Mouse (Mus musculus) liver, embryonic 12.5 days (tissue): ENCODE results near the gene Dusp1. TPM values are rescaled to one million over a fixed set of nuclear protein-coding genes. Genes with fewer than 3 reads are reported as not detected.

ENCODE experiments used
- ATAC-seq: fragments of 200-750 bp; cut with Nextera tagmentation; 2 replicates; pipeline ENCODE4 v1.8.0; 2017; ENCODE audit warnings: moderate number of reproducible peaks, mild to moderate bottlenecking, moderate library complexity
- H3K27ac ChIP-seq: fragments of 300-500 bp; sonication (generic); 2 replicates; pipeline ENCODE4 v1.5.1; 2016; ENCODE audit warnings: mild to moderate bottlenecking
- H3K27me3 ChIP-seq: fragments of 300-500 bp; sonication (generic); replicated peaks from 2 replicates; pipeline ENCODE4 v1.6.1; 2016; ENCODE audit warnings: mild to moderate bottlenecking, moderate library complexity
- H3K36me3 ChIP-seq: fragments of 300-500 bp; sonication (generic); 2 replicates; pipeline ENCODE4 v1.6.1; 2016; ENCODE audit warnings: mild to moderate bottlenecking, moderate library complexity
- H3K4me1 ChIP-seq: fragments of 300-500 bp; sonication (generic); 2 replicates; pipeline ENCODE4 v1.6.1; 2016
- H3K4me2 ChIP-seq: fragments of 300-500 bp; sonication (generic); 2 replicates; pipeline ENCODE4 v1.6.1; 2016; ENCODE audit warnings: mild to moderate bottlenecking, moderate library complexity
- H3K4me3 ChIP-seq: fragments of 300-500 bp; sonication (generic); 2 replicates; pipeline ENCODE4 v1.5.1; 2016; ENCODE audit warnings: mild to moderate bottlenecking, moderate library complexity
- H3K9ac ChIP-seq: fragments of 300-500 bp; sonication (generic); 2 replicates; pipeline ENCODE4 v1.6.1; 2016; ENCODE audit warnings: mild to moderate bottlenecking, moderate library complexity
- H3K9me3 ChIP-seq: fragments of 300-500 bp; sonication (generic); replicated peaks from 2 replicates; pipeline ENCODE4 v1.6.1; 2016; ENCODE audit warnings: mild to moderate bottlenecking, moderate library complexity
- WGBS: fragments of 180-500 bp; shearing (Covaris S2); methylation state at CpG from one replicate; pipeline ENCODE4 v1.1.7; 2016; ENCODE audit not compliant: insufficient replicate concordance; 5-methylcytosine and 5-hydroxymethylcytosine counted together
- polyA plus RNA-seq: library from polyadenylated mRNA; unstranded; fragments of >200 nt; fragmentation: Nextera tagmentation; extraction: Ambion mirVana; gene quantifications from 2 replicates; pipeline ENCODE4 v1.2.1, GENCODE M21; 2016

The Dusp1 gene
- polyA plus RNA-seq, 1 experiment from 2014 or later, result 28.7 TPM

DNA sequence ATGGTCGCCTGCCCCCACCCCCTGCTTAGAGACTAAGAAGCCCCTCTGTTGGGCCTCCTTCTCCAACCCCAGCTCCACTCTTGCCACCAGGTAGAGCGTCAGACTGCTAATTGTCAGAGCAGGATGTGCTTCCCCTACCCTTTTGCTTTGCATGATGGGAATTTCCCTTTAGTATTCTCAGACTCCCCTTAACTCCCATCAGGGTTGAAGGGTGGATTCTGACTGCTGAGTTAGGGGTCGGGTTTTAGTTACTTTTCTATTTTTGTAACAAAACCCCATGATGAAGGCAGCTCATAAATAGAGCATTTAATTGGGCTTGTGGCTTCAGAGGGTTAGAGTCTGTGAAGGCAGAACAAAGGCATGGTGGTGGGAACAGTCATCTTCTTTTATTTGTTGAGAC lies 8.9 kb downstream of the Dusp1 start:
- Histone ChIP-seq H3K4me3 (no peak overlapping the region), H3K27ac (no peak overlapping the region), H3K4me1 (peaks cover 11% of the 10 kb centered on the region), H3K4me2 (no peak overlapping the region), H3K9ac (no peak overlapping the region), H3K9me3 (no peaks in the 10 kb centered on the region), H3K27me3 (peaks cover 64% of the 10 kb centered on the region), H3K36me3 (no peaks in the 10 kb centered on the region)
- no peak for ATAC-seq
- 56% methylated on average over 3 of the region's 3 CpGs for WGBS

DNA sequence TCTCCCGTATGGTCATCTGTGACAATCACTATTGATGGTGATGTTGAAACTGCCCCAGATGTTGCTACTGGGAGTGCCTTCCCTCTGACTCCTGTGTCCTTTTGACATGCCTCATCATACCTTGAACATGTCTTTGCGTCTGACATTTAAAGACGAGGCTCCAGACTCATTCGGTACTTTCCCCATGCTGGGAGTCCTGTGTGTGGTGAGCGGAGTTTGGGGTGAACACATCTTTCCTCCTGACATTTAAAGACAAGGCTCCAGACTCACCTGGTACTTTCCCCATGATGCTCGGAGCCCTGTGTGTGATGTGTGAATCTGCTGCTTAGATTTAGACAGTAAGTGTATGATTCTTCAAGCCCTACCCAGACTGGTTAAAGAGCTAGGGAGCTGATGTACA lies 10.8 kb downstream of the Dusp1 start:
- WGBS, result 76% methylated on average over 6 of the region's 6 CpGs
- Histone ChIP-seq H3K4me3 (no peak overlapping the region), H3K9me3 (no peaks in the 10 kb centered on the region), H3K4me2 (no peak overlapping the region), H3K27ac (no peak overlapping the region), H3K9ac (no peak overlapping the region), H3K36me3 (no peaks in the 10 kb centered on the region), H3K27me3 (peaks cover 64% of the 10 kb centered on the region), H3K4me1 (peaks cover 18% of the 10 kb centered on the region)
- no peak for ATAC-seq

DNA sequence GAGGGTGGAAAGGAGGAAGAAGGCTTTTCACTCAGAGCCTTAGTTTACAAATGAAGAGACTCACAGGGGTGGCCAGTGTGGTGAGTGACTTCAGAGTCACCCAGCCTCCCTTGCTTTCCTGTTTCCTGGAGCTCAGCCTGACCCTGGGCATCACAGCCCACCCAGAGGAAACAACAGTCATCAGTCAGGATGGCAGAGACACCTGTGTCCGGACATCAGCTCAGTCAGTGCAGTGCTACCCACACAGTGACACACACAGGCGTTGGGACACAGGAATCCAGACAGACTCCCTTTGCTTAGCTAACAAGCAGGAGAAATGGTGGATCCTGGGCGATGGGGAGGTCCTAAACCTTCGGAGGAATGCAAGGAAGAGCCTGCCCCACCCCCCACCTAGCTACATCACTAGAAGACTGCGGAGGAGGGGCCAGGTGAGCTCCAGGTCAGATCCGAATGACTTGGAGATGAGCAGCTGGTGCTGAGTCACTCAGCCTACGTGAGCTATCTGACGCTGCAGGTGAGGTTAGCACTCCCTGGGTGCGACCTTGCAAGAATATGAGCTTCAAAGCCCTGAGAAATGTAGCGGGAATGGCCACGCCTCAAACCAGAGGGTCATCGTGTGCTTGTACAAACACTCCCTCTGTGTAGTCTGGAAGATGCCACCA lies 12.6 kb downstream of the Dusp1 start:
- Histone ChIP-seq H3K9me3 (no peaks in the 10 kb centered on the region), H3K27ac (no peak overlapping the region), H3K4me2 (no peak overlapping the region), H3K9ac (no peak overlapping the region), H3K4me1 (peaks cover 25% of the 10 kb centered on the region), H3K27me3 (peaks cover 64% of the 10 kb centered on the region), H3K4me3 (no peak overlapping the region), H3K36me3 (no peaks in the 10 kb centered on the region)
- no peak for ATAC-seq
- WGBS, result 16% methylated on average over 12 of the region's 12 CpGs

DNA sequence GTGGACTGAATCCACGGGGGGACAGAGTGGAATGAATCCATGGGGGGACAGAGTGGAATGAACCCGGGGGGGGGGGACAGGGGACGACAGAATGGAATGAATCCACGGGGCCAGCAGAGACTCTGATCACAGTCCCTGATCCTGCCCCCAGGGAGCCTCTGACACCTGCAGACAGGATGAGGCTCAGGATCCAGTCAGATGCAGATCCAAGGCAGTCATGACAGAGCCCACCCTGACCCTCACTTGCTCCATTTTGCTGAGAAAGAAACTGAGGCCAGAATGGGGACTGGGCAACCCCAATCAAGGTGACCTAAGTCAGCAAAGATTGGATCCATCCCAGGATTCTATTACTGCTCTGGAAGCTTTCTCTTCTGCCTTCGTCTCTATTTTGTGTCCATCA lies 13.4 kb downstream of the Dusp1 start:
- H3K4me3 ChIP-seq, result no peak overlapping the region
- H3K27ac ChIP-seq, result no peak overlapping the region
- H3K9ac ChIP-seq, result no peak overlapping the region
- H3K4me1 ChIP-seq, result peaks cover 27% of the 10 kb centered on the region
- H3K36me3 ChIP-seq, result no peaks in the 10 kb centered on the region
- ATAC-seq, result no peak
- H3K27me3 ChIP-seq, result peaks cover 64% of the 10 kb centered on the region
- WGBS, result 7% methylated on average over 5 of the region's 5 CpGs
- no peaks in the 10 kb centered on the region for H3K9me3 ChIP-seq
- H3K4me2 ChIP-seq, result no peak overlapping the region

DNA sequence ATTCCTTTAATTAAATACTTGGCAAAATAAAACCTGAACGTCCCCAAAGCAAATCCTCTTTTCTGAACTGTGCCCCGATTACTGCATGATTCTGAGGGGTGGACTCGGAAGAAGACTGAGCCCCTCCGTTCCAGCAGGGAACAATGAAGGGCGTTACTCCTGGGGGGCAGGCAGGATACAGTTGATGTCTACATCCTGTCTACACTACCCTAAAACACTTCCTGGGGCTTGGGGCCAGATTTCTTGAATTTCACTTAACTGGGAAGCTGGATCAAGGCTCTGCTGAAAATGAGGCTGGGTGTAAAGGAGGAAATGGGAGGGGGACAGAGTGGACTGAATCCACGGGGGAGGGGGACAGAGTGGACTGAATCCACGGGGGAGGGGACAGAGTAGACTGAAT lies 14.2 kb downstream of the Dusp1 start:
- H3K9me3 ChIP-seq, result no peaks in the 10 kb centered on the region
- no peaks in the 10 kb centered on the region for H3K36me3 ChIP-seq
- WGBS, result 29% methylated on average over 7 of the region's 7 CpGs
- no peak overlapping the region for H3K4me3 ChIP-seq
- no peak overlapping the region for H3K4me2 ChIP-seq
- H3K9ac ChIP-seq, result no peak overlapping the region
- peaks cover 61% of the 10 kb centered on the region for H3K27me3 ChIP-seq
- no peak for ATAC-seq
- peaks cover 27% of the 10 kb centered on the region for H3K4me1 ChIP-seq
- H3K27ac ChIP-seq, result peak overlapping the region; percentile 51; the same call in 1 of the 2 replicates

DNA sequence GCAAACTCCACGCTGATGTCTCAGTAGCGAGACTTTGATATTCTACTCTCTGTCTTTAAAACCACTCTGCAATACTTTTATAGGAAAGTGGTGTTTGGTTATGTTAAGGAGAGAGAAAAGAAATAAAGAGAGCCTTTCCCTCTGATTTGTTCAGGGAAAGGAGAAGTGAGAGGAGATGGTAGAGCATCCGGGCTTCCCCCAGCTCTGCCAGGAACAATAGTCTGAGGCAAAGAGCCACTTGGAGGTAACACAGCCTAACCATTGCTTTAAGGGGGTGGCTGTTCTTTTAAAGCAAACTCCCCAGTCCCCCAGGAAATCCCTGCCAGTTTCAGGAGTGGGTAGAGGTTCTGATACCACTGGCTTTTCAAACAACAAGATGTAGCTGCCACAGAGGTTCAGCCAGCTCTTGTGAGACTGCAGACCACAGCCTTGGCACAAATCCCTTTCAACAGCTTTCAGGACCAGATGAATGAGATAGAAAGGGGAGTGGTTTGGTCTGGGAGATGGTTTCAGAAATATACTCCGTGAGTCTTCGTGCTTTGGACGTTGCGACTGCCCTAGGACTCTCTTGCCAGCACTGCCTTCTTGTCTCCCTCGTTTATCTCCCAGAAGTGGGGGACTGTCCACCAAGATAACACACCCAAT lies 17.5 kb downstream of the Dusp1 start:
- Histone ChIP-seq H3K4me1 (peaks cover 24% of the 10 kb centered on the region), H3K27ac (no peak overlapping the region), H3K9ac (peak overlapping the region; percentile 12; the same call in 1 of the 2 replicates), H3K4me2 (no peak overlapping the region), H3K9me3 (no peaks in the 10 kb centered on the region), H3K4me3 (no peak overlapping the region), H3K27me3 (peaks cover 39% of the 10 kb centered on the region), H3K36me3 (no peaks in the 10 kb centered on the region)
- WGBS, result 48% methylated on average over 8 of the region's 8 CpGs
- ATAC-seq, result no peak

DNA sequence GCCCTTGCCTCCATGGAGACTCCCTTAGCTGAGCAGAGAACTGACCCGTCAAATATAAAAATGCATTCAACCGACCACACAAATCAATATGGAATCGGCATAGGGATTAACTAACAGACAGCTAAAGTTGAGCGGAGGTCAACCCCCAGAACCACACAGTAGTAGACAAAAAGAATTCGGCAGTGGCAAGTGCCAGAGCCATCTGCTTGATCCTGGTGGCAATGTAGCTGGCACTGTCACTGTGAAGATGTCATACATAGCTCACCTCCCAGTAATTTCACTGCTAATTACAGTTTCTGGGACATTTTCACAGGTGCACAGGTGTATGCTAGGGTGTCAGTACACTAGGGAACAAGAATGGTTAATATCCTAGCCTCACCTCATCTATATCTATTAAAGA lies 21.8 kb downstream of the Dusp1 start:
- H3K36me3 ChIP-seq, result no peaks in the 10 kb centered on the region
- H3K9me3 ChIP-seq, result no peaks in the 10 kb centered on the region
- no peak overlapping the region for H3K9ac ChIP-seq
- 76% methylated on average over 5 of the region's 5 CpGs for WGBS
- ATAC-seq, result no peak
- H3K27ac ChIP-seq, result no peak overlapping the region
- H3K4me2 ChIP-seq, result no peak overlapping the region
- H3K4me1 ChIP-seq, result peaks cover 40% of the 10 kb centered on the region
- peaks cover 16% of the 10 kb centered on the region for H3K27me3 ChIP-seq
- no peak overlapping the region for H3K4me3 ChIP-seq

DNA sequence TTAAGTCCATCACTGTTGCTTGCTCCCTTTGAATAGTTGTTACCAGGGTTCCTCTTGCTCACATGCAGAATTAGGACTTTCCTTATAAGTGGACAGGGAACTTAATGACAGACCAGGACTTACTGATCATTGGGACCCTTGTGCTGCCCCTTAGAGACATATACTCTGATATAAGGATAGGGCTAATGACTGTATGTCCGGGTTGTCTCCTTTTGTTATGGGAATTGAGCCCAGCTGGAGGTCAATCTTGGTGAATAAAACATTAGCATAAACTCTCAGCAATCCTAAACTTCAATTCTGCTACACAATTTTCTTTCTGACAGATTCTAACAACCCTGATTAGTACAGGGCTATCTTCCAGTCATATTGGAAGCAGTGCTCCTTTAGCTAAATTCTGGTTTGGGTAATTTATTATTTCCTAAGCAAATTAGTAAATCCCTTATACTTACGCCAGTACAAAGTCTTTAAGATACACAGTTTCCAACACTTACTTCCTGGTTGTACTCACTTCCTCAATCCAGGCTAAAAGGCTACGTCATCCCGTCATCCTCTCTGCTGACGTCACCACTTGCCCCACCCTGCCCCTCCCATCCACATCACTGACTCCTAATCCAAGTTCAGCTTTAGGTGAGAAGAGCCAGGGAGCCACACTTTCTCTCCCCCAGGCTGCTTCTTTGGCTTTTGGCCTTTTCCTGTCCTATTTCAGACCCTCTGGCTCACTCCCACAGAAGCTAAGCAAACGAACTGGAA lies 24.0 kb downstream of the Dusp1 start:
- peak; percentile 71 for ATAC-seq
- H3K9ac ChIP-seq, result 0 out of 2 replicates have a peak overlapping the region, but pooled peaks have one; percentile 25
- H3K4me2 ChIP-seq, result peak overlapping the region; percentile 48

DNA sequence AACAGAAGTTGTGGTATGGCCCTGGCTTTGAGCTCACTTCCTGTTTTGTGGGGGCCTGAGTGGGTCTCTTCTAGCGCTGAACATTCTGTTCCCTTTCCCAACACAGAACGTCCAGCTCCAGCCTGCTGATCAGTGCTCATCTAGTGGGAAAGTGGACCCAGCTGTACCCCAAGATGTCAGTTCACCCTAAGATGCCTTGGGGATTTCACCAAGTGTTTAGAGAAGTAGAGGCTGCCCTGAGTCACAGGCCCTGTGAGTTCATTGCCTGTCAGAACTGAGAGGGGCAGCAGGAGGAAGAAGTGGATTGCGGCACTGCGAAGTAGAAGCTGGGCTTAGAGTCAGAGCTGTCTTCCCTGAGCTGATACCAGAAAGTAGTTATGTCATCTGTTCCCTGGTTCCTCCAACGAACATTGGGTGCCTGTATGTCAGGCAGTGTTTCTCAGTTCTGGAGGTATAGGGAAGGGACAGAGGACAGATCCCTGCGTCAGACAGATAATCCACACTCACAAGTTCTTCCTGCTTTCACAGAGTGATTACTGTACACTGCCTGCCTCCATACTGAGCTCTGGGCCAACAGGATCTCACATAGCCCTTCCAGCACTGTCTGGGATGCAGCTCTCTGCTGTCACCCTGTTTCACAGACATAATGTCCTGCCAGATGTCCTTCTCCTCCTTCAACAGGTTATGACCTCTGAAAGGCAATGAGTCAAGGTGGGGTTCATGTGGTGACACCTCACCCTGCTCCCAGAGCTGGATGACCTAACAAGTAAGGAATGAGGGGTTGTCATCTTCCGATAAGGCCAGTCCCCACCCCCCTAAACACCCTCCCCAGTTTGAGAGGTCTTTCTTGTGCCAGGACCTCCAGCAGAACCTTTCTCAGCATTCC lies 26.4 kb downstream of the Dusp1 start:
- no peaks in the 10 kb centered on the region for H3K36me3 ChIP-seq
- peaks cover 61% of the 10 kb centered on the region for H3K4me1 ChIP-seq
- peak overlapping the region; percentile 58 for H3K9ac ChIP-seq
- H3K9me3 ChIP-seq, result no peaks in the 10 kb centered on the region
- peak; percentile 67 for ATAC-seq
- H3K27ac ChIP-seq, result peak overlapping the region; percentile 80
- no peak overlapping the region for H3K4me3 ChIP-seq
- WGBS, result 31% methylated on average over 7 of the region's 7 CpGs
- H3K4me2 ChIP-seq, result peak overlapping the region; percentile 54
- H3K27me3 ChIP-seq, result peaks cover 6% of the 10 kb centered on the region; the same call in 1 of the 2 replicates

More for the DNA sequence above, 24.0 kb downstream of the Dusp1 start:
- WGBS, result 22% methylated on average over 6 of the region's 6 CpGs
- Histone ChIP-seq H3K27ac (no peak overlapping the region; the same call in 1 of the 2 replicates), H3K4me1 (peaks cover 53% of the 10 kb centered on the region), H3K36me3 (no peaks in the 10 kb centered on the region), H3K27me3 (peaks cover 12% of the 10 kb centered on the region), H3K9me3 (no peaks in the 10 kb centered on the region), H3K4me3 (0 out of 2 replicates have a peak overlapping the region, but pooled peaks have one; percentile 16)

DNA sequence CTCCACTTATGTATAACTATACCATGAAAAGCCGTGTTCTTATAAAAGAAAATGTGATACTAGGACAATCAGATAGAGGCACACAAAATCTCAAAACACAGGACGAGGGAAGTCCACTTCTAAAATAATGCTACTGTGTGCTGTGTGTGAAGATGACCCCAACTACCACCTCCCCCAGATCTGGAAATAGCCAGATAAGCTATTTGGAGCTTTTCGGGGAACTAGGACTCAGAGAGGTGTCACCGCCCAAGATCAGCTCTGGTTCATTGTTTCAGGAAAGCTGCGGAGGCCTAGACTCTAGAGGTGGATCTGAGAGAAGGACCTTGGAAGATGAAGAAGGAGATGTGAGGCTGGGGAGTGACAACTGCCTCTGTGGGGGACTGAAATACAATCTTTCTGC lies 27.2 kb downstream of the Dusp1 start:
- peaks cover 66% of the 10 kb centered on the region for H3K4me1 ChIP-seq
- peak; percentile 66 for ATAC-seq
- 27% methylated on average over 5 of the region's 5 CpGs for WGBS
- no peak overlapping the region for H3K4me3 ChIP-seq
- H3K9ac ChIP-seq, result peak overlapping the region; percentile 58
- no peaks in the 10 kb centered on the region for H3K9me3 ChIP-seq
- H3K4me2 ChIP-seq, result peak overlapping the region; percentile 54
- H3K27me3 ChIP-seq, result no peaks in the 10 kb centered on the region; the same call in 1 of the 2 replicates
- peak overlapping the region; percentile 80 for H3K27ac ChIP-seq
- no peaks in the 10 kb centered on the region for H3K36me3 ChIP-seq

DNA sequence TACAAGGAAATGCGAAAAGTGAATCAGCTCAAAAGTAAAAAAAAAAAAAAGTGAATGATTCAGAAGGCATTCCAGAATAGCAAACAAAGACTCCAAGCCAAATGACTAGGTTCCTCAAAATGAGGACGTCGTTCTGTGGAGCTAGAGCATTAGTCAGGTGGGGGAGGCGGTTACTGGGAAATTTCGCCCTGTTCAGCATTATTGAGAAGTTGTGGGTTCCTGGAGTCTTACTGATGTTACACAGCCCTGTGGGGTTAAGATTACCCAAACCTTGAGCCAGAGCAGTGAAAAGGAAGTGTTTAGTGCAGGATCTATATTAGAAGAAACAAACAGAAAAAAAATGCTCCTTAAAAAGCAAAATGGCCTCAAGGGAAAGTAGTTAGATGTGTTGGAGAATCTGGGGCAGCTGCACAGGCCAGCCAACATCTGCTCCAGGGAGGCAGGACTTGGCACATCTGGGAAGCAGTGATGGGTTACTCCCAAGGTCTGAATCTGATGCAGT lies 28.0 kb downstream of the Dusp1 start:
- Histone ChIP-seq H3K4me3 (no peak overlapping the region), H3K9ac (no peak overlapping the region), H3K36me3 (no peaks in the 10 kb centered on the region), H3K27ac (peak overlapping the region; percentile 80), H3K9me3 (no peaks in the 10 kb centered on the region), H3K4me2 (peak overlapping the region; percentile 54; the same call in 1 of the 2 replicates), H3K27me3 (peaks cover 5% of the 10 kb centered on the region; the same call in 1 of the 2 replicates), H3K4me1 (peaks cover 69% of the 10 kb centered on the region)
- no peak for ATAC-seq
- whole genome bisulfite sequencing, result 42% methylated on average over 5 of the region's 5 CpGs
